Mouse (Mus musculus): ENCODE measurements around the gene Cnn2. TPM values are rescaled to one million over a fixed set of nuclear protein-coding genes. Genes with fewer than 3 reads are reported as not detected.

Cnn2 gene
- polyA plus RNA-seq, 1 experiment from 2014 or later = 221 TPM

GRCm38 (mm10) chr10:79947502-79947901 lies 40.9 kb upstream of the Cnn2 start:
- Histone ChIP-seq H3K9me3 (replicated peaks; ENCODE audit: low read length) (no peaks in the 10 kb centered on the region), H3K27ac (no peak overlapping the region), H3K4me1 (replicated peaks; ENCODE audit: insufficient read depth, low read length) (peaks cover 19% of the 10 kb centered on the region; the same call in 1 of the 2 replicates), H3K4me3 (replicated peaks; ENCODE audit: low read depth, low read length) (no peak overlapping the region), H3K4me2 (ENCODE audit: low read length) (no peak overlapping the region), H3K36me3 (ENCODE audit: insufficient read depth, low read length) (peaks cover 32% of the 10 kb centered on the region), H3K9ac (ENCODE audit: low read depth, low read length) (no peak overlapping the region), H3K27me3 (ENCODE audit: insufficient read depth, low read length) (no peaks in the 10 kb centered on the region)
- DNase-seq (ENCODE audit: low spot score) (no peak), ATAC-seq (replicated peaks; ENCODE audit: low FRiP score, low read depth) (no peak)
- TF ChIP-seq CTCF (IDR thresholded peaks at IDR 0.05; ENCODE audit: low read depth) = no peak
- WGBS = 72% methylated on average over 6 of the region's 6 CpGs

- Histone ChIP-seq H3K36me3 (ENCODE audit: insufficient read depth, low read length) (peaks cover 37% of the 10 kb centered on the region), H3K9ac (ENCODE audit: low read depth, low read length) (no peak overlapping the region)
Observed at GRCm38 (mm10) chr10:79949873-79950272, 38.5 kb upstream of the Cnn2 start.

GRCm38 (mm10) chr10:79950661-79951060 lies 37.7 kb upstream of the Cnn2 start:
- Histone ChIP-seq H3K4me2 (ENCODE audit: low read length) (no peak overlapping the region), H3K27ac (no peak overlapping the region), H3K9ac (ENCODE audit: low read depth, low read length) (no peak overlapping the region), H3K9me3 (replicated peaks; ENCODE audit: low read length) (no peaks in the 10 kb centered on the region), H3K36me3 (ENCODE audit: insufficient read depth, low read length) (peaks cover 37% of the 10 kb centered on the region), H3K4me3 (replicated peaks; ENCODE audit: low read depth, low read length) (no peak overlapping the region), H3K27me3 (ENCODE audit: insufficient read depth, low read length) (no peaks in the 10 kb centered on the region), H3K4me1 (replicated peaks; ENCODE audit: insufficient read depth, low read length) (peaks cover 11% of the 10 kb centered on the region; the same call in 1 of the 2 replicates)
- no peak for TF ChIP-seq CTCF (IDR thresholded peaks at IDR 0.05; ENCODE audit: low read depth)
- ATAC-seq (replicated peaks; ENCODE audit: low FRiP score, low read depth) (no peak), DNase-seq (ENCODE audit: low spot score) (no peak)
- 86% methylated on average over 18 of the region's 18 CpGs for WGBS

More at GRCm38 (mm10) chr10:79949873-79950272, 38.5 kb upstream of the Cnn2 start:
- Histone ChIP-seq H3K4me3 (replicated peaks; ENCODE audit: low read depth, low read length) (no peak overlapping the region), H3K27me3 (ENCODE audit: insufficient read depth, low read length) (no peaks in the 10 kb centered on the region), H3K4me1 (replicated peaks; ENCODE audit: insufficient read depth, low read length) (peaks cover 11% of the 10 kb centered on the region; the same call in 1 of the 2 replicates), H3K27ac (no peak overlapping the region), H3K9me3 (replicated peaks; ENCODE audit: low read length) (no peaks in the 10 kb centered on the region), H3K4me2 (ENCODE audit: low read length) (no peak overlapping the region)
- no peak for TF ChIP-seq CTCF (IDR thresholded peaks at IDR 0.05; ENCODE audit: low read depth)
- 88% methylated on average over 4 of the region's 4 CpGs for WGBS
- DNase-seq (ENCODE audit: low spot score) = no peak
- ATAC-seq (replicated peaks; ENCODE audit: low FRiP score, low read depth) = no peak

- no peak overlapping the region for H3K9ac ChIP-seq (ENCODE audit: low read depth, low read length)
- DNase-seq (ENCODE audit: low spot score) = no peak
- no peak overlapping the region for H3K4me2 ChIP-seq (ENCODE audit: low read length)
- WGBS = 91% methylated on average over 6 of the region's 6 CpGs
- H3K4me1 ChIP-seq (replicated peaks; ENCODE audit: insufficient read depth, low read length) = no peaks in the 10 kb centered on the region; the same call in 1 of the 2 replicates
- no peaks in the 10 kb centered on the region for H3K9me3 ChIP-seq (replicated peaks; ENCODE audit: low read length)
- no peak for ATAC-seq (replicated peaks; ENCODE audit: low FRiP score, low read depth)
- peak; percentile 75 for TF ChIP-seq CTCF (IDR thresholded peaks at IDR 0.05; ENCODE audit: low read depth)
- H3K27me3 ChIP-seq (ENCODE audit: insufficient read depth, low read length) = no peaks in the 10 kb centered on the region
- no peak overlapping the region for H3K4me3 ChIP-seq (replicated peaks; ENCODE audit: low read depth, low read length)
- H3K36me3 ChIP-seq (ENCODE audit: insufficient read depth, low read length) = peaks cover 32% of the 10 kb centered on the region
- no peak overlapping the region for H3K27ac ChIP-seq
Observed at GRCm38 (mm10) chr10:79953946-79954345, 34.4 kb upstream of the Cnn2 start.

GRCm38 (mm10) chr10:79955691-79956090 lies 32.7 kb upstream of the Cnn2 start:
- no peaks in the 10 kb centered on the region for H3K9me3 ChIP-seq (replicated peaks; ENCODE audit: low read length)
- H3K27ac ChIP-seq = no peak overlapping the region
- H3K4me3 ChIP-seq (replicated peaks; ENCODE audit: low read depth, low read length) = no peak overlapping the region
- no peaks in the 10 kb centered on the region for H3K27me3 ChIP-seq (ENCODE audit: insufficient read depth, low read length)
- TF ChIP-seq CTCF (IDR thresholded peaks at IDR 0.05; ENCODE audit: low read depth) = no peak
- WGBS = 71% methylated on average over 9 of the region's 9 CpGs
- no peak overlapping the region for H3K9ac ChIP-seq (ENCODE audit: low read depth, low read length)
- ATAC-seq (replicated peaks; ENCODE audit: low FRiP score, low read depth) (no peak), DNase-seq (ENCODE audit: low spot score) (no peak)
- H3K4me2 ChIP-seq (ENCODE audit: low read length) = no peak overlapping the region
- peaks cover 16% of the 10 kb centered on the region; the same call in 1 of the 2 replicates for H3K36me3 ChIP-seq (ENCODE audit: insufficient read depth, low read length)
- peaks cover 3% of the 10 kb centered on the region for H3K4me1 ChIP-seq (replicated peaks; ENCODE audit: insufficient read depth, low read length)

- ATAC-seq (replicated peaks; ENCODE audit: low FRiP score, low read depth) = no peak
Observed at GRCm38 (mm10) chr10:79956643-79957154, 31.7 kb upstream of the Cnn2 start.

More at GRCm38 (mm10) chr10:79956643-79957154, 31.7 kb upstream of the Cnn2 start:
- Histone ChIP-seq H3K36me3 (ENCODE audit: insufficient read depth, low read length) (peaks cover 6% of the 10 kb centered on the region; the same call in 1 of the 2 replicates), H3K27ac (no peak overlapping the region), H3K4me3 (replicated peaks; ENCODE audit: low read depth, low read length) (no peak overlapping the region), H3K27me3 (ENCODE audit: insufficient read depth, low read length) (no peaks in the 10 kb centered on the region), H3K9ac (ENCODE audit: low read depth, low read length) (no peak overlapping the region), H3K4me1 (replicated peaks; ENCODE audit: insufficient read depth, low read length) (peaks cover 6% of the 10 kb centered on the region), H3K9me3 (replicated peaks; ENCODE audit: low read length) (no peaks in the 10 kb centered on the region), H3K4me2 (ENCODE audit: low read length) (no peak overlapping the region)
- no peak for DNase-seq (ENCODE audit: low spot score)
- TF ChIP-seq CTCF (IDR thresholded peaks at IDR 0.05; ENCODE audit: low read depth) = no peak
- WGBS = 34% methylated on average over 4 of the region's 4 CpGs
